Mouse (Mus musculus) stomach, postnatal 0 days (tissue): ENCODE measurements at regions not wholly inside any gene's neighbourhood (a gene's known extent, or its start where the extent isn't known, plus 50 kb on each side); places are given as distances from the start of the nearest gene placed in this dataset.

Experiments used
- CTCF ChIP-seq: IDR thresholded peaks from 2 replicates; pipeline ENCODE4 v1.5.1; 2016; ENCODE audit warnings: antibody characterized with exemption, low read depth, mild to moderate bottlenecking, moderate library complexity
- EP300 ChIP-seq: optimal IDR thresholded peaks from 2 replicates; pipeline ENCODE3; 2016; ENCODE audit warnings: antibody characterized with exemption

DNA sequence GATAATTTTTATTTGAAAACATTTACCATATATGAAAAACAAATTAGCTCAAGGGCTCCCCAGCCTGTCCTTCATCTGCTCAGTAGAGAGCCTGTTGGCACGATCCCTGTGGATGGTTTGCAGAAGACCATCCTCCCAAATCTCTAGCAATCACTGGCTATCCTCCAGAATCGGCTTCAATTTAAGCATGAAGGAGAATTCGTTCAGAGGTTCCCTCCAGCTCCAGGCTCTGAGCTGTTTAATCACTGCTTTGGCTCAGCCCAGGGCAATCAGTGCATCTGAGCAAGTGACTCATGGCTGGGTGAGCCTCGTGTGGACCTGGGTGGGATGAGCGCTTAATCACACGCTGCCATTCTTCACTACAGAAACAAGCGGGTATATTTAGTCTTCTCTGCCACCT lies 63.4 kb upstream of the Syt1 start:
- TF ChIP-seq CTCF (no peak), EP300 (no peak)
